Mouse (Mus musculus) gastrocnemius, postnatal 14 days (tissue): Measurements from ENCODE around the gene Foxp1. TPM values are rescaled to one million over a fixed set of nuclear protein-coding genes. Genes with fewer than 3 reads are reported as not detected.

Source experiments
- DNase-seq: peaks from one replicate; pipeline ENCODE4 v3.0.0; 2021; ENCODE audit warnings: mixed read lengths
- intact Hi-C: fragments of 180-260 bp; cut with DNase I; formaldehyde crosslinking; loops from one replicate; pipeline ENCODE4 v1.15.1; 2025; ENCODE audit warnings: low total_unique reads
- total RNA-seq, 2 experiments: library from RNA; stranded (reverse); gene quantifications; 2 replicates each; pipeline ENCODE4 v1.2.3; 2021

Gene Foxp1
- total RNA-seq, 2 experiments from 2014 or later: 18.0 to 20.7 TPM

- DNase-seq: no peak
- intact Hi-C loops: no loop called here
Measured at GRCm38 (mm10) chr6:99343815-99344214, 178.7 kb downstream of the Foxp1 start.

- intact Hi-C loops: no loop called here
- no peak for DNase-seq
Measured at GRCm38 (mm10) chr6:99342416-99342815, 180.1 kb downstream of the Foxp1 start.

GRCm38 (mm10) chr6:99340902-99341301 lies 181.6 kb downstream of the Foxp1 start:
- intact Hi-C loops: no loop called here
- no peak for DNase-seq

- DNase-seq: no peak
- intact Hi-C loops: no loop called here
Measured at GRCm38 (mm10) chr6:99339986-99340721, 182.4 kb downstream of the Foxp1 start.

GRCm38 (mm10) chr6:99339343-99339620 lies 183.2 kb downstream of the Foxp1 start:
- intact Hi-C loops: no loop called here
- no peak for DNase-seq

- no peak for DNase-seq
- intact Hi-C loops: no loop called here
Measured at GRCm38 (mm10) chr6:99338593-99339342, 183.8 kb downstream of the Foxp1 start.

GRCm38 (mm10) chr6:99338174-99338573 lies 184.3 kb downstream of the Foxp1 start:
- DNase-seq: no peak
- intact Hi-C loops: no loop called here

- no peak for DNase-seq
- intact Hi-C loops: no loop called here
Measured at GRCm38 (mm10) chr6:99337575-99337974, 184.9 kb downstream of the Foxp1 start.

- DNase-seq: no peak
- intact Hi-C loops: no loop called here
Measured at GRCm38 (mm10) chr6:99336191-99336590, 186.3 kb downstream of the Foxp1 start.

- no peak for DNase-seq
- intact Hi-C loops: no loop called here
Measured at GRCm38 (mm10) chr6:99335174-99335830, 187.2 kb downstream of the Foxp1 start.

GRCm38 (mm10) chr6:99334255-99334654 lies 188.3 kb downstream of the Foxp1 start:
- intact Hi-C loops: no loop called here
- no peak for DNase-seq

GRCm38 (mm10) chr6:99333127-99333526 lies 189.4 kb downstream of the Foxp1 start:
- DNase-seq: no peak
- intact Hi-C loops: no loop called here

GRCm38 (mm10) chr6:99330169-99330568 lies 192.4 kb downstream of the Foxp1 start:
- intact Hi-C loops: no loop called here
- DNase-seq: no peak

GRCm38 (mm10) chr6:99328634-99329033 lies 193.9 kb downstream of the Foxp1 start:
- DNase-seq: no peak
- intact Hi-C loops: no loop called here

GRCm38 (mm10) chr6:99328146-99328545 lies 194.4 kb downstream of the Foxp1 start:
- intact Hi-C loops: no loop called here
- DNase-seq: no peak

GRCm38 (mm10) chr6:99327721-99328120 lies 194.8 kb downstream of the Foxp1 start:
- intact Hi-C loops: no loop called here
- peak; percentile 65 for DNase-seq

- DNase-seq: no peak
- intact Hi-C loops: no loop called here
Measured at GRCm38 (mm10) chr6:99325881-99326280, 196.6 kb downstream of the Foxp1 start.

- no peak for DNase-seq
- intact Hi-C loops: no loop called here
Measured at GRCm38 (mm10) chr6:99325461-99325860, 197.1 kb downstream of the Foxp1 start.

- no peak for DNase-seq
- intact Hi-C loops: no loop called here
Measured at GRCm38 (mm10) chr6:99322132-99322904, 200.2 kb downstream of the Foxp1 start.

GRCm38 (mm10) chr6:99320444-99320843 lies 202.1 kb downstream of the Foxp1 start:
- intact Hi-C loops: no loop called here

More at GRCm38 (mm10) chr6:99320444-99320843, 202.1 kb downstream of the Foxp1 start:
- DNase-seq: no peak
